Mouse (Mus musculus): ENCODE results near the gene Car2. TPM values are rescaled to one million over a fixed set of nuclear protein-coding genes. Genes with fewer than 3 reads are reported as not detected.

Gene Car2
- polyA plus RNA-seq, 1 experiment from 2014 or later: 57.9 TPM

- no peaks in the 10 kb centered on the region for H3K36me3 ChIP-seq
- no peak overlapping the region for H3K4me3 ChIP-seq
- H3K4me2 ChIP-seq (replicated peaks): no peak overlapping the region
Observed at GRCm38 (mm10) chr3:14882005-14882404, 4.1 kb upstream of the Car2 start.

DNA sequence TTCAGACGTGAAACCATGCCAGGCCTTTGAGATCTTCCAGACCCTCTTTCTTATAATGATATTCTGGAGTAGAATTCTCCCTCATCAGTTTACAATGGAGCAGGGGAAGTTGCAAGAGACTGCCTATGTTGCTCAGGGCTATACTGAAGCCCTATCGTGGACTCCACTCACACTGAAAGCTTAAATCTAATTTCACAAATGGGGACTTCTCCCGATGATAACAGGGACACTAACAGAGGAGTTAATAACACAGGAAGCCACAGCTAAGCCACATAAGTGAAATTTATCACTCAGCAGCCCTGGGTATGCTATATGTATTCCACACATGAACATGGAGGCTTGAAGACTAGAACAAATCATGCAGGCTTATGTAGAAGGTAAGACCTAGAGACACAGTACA, 3.3 kb upstream of the Car2 start:
- ATAC-seq (ENCODE audit: low FRiP score, low read depth): no peak
- Histone ChIP-seq H3K4me3 (no peak overlapping the region), H3K9ac (replicated peaks) (no peak overlapping the region), H3K27me3 (peaks cover 14% of the 10 kb centered on the region), H3K4me1 (no peaks in the 10 kb centered on the region), H3K36me3 (no peaks in the 10 kb centered on the region), H3K4me2 (replicated peaks) (no peak overlapping the region), H3K27ac (replicated peaks) (no peak overlapping the region), H3K9me3 (no peaks in the 10 kb centered on the region)
- 85% methylated on average over 3 of the region's 3 CpGs for WGBS

More at GRCm38 (mm10) chr3:14882005-14882404, 4.1 kb upstream of the Car2 start:
- ATAC-seq (ENCODE audit: low FRiP score, low read depth): no peak
- Histone ChIP-seq H3K9ac (replicated peaks) (no peak overlapping the region), H3K4me1 (no peaks in the 10 kb centered on the region), H3K27me3 (peaks cover 8% of the 10 kb centered on the region; the same call in 1 of the 2 replicates), H3K27ac (replicated peaks) (no peak overlapping the region), H3K9me3 (no peaks in the 10 kb centered on the region)

- H3K4me3 ChIP-seq: no peak overlapping the region
- no peaks in the 10 kb centered on the region for H3K4me1 ChIP-seq
Observed at GRCm38 (mm10) chr3:14884826-14885225, 1.2 kb upstream of the Car2 start.

GRCm38 (mm10) chr3:14887134-14887666, 1.1 kb downstream of the Car2 start:
- Histone ChIP-seq H3K27me3 (peaks cover 21% of the 10 kb centered on the region), H3K4me2 (replicated peaks) (peak overlapping the region; percentile 82), H3K4me1 (no peaks in the 10 kb centered on the region), H3K27ac (replicated peaks) (no peak overlapping the region), H3K9ac (replicated peaks) (peak overlapping the region; percentile 77; the same call in 1 of the 2 replicates), H3K9me3 (no peaks in the 10 kb centered on the region), H3K36me3 (no peaks in the 10 kb centered on the region), H3K4me3 (peak overlapping the region; percentile 79)
- ATAC-seq (ENCODE audit: low FRiP score, low read depth): no peak
- WGBS: 40% methylated on average over 11 of the region's 11 CpGs

More at GRCm38 (mm10) chr3:14884826-14885225, 1.2 kb upstream of the Car2 start:
- peaks cover 21% of the 10 kb centered on the region for H3K27me3 ChIP-seq
- H3K9me3 ChIP-seq: no peaks in the 10 kb centered on the region
- H3K4me2 ChIP-seq (replicated peaks): no peak overlapping the region
- no peaks in the 10 kb centered on the region for H3K36me3 ChIP-seq
- H3K9ac ChIP-seq (replicated peaks): no peak overlapping the region
- ATAC-seq (ENCODE audit: low FRiP score, low read depth): no peak
- H3K27ac ChIP-seq (replicated peaks): no peak overlapping the region

DNA sequence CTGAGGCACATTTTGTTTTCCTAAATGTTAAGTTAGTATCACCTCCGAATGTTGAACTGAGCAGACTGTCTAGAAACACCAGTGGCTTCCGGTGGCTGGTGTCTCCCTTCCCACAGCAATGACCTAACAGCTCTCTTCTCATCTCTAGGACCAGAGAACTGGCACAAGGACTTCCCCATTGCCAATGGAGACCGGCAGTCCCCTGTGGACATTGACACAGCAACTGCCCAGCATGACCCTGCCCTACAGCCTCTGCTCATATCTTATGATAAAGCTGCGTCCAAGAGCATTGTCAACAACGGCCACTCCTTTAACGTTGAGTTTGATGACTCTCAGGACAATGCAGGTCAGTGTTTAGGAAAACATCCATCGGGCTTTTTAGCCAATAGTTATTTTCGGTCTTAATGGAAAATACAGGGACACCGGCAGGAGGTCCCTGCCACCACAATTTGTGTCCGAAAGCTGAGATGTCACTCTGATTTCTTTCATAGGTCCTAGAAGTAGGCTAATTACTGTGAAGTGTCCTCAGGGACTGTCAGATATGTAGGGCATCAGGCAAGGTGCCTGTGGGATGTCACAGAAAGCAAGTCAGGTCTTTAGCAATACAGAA, 1.7 kb downstream of the Car2 start:
- Histone ChIP-seq H3K27me3 (peaks cover 21% of the 10 kb centered on the region), H3K27ac (replicated peaks) (no peak overlapping the region), H3K4me3 (no peak overlapping the region; the same call in 1 of the 2 replicates), H3K4me2 (replicated peaks) (no peak overlapping the region), H3K36me3 (no peaks in the 10 kb centered on the region), H3K9ac (replicated peaks) (no peak overlapping the region), H3K9me3 (no peaks in the 10 kb centered on the region), H3K4me1 (no peaks in the 10 kb centered on the region)
- 72% methylated on average over 10 of the region's 10 CpGs for WGBS
- ATAC-seq (ENCODE audit: low FRiP score, low read depth): no peak

- Histone ChIP-seq H3K4me1 (no peaks in the 10 kb centered on the region), H3K4me3 (no peak overlapping the region), H3K27me3 (peaks cover 21% of the 10 kb centered on the region), H3K27ac (replicated peaks) (no peak overlapping the region), H3K36me3 (no peaks in the 10 kb centered on the region), H3K9me3 (no peaks in the 10 kb centered on the region), H3K9ac (replicated peaks) (no peak overlapping the region), H3K4me2 (replicated peaks) (no peak overlapping the region)
- ATAC-seq (ENCODE audit: low FRiP score, low read depth): no peak
- 49% methylated on average over 2 of the region's 2 CpGs for WGBS
Observed at GRCm38 (mm10) chr3:14888549-14888948, 2.5 kb downstream of the Car2 start.

- Histone ChIP-seq H3K27ac (replicated peaks) (no peak overlapping the region), H3K27me3 (peaks cover 21% of the 10 kb centered on the region), H3K4me3 (no peak overlapping the region), H3K4me1 (no peaks in the 10 kb centered on the region), H3K4me2 (replicated peaks) (no peak overlapping the region), H3K9ac (replicated peaks) (no peak overlapping the region), H3K9me3 (no peaks in the 10 kb centered on the region), H3K36me3 (no peaks in the 10 kb centered on the region)
- ATAC-seq (ENCODE audit: low FRiP score, low read depth): no peak
- WGBS: 82% methylated on average over 2 of the region's 2 CpGs
Observed at GRCm38 (mm10) chr3:14889085-14889484, 3.0 kb downstream of the Car2 start.

DNA sequence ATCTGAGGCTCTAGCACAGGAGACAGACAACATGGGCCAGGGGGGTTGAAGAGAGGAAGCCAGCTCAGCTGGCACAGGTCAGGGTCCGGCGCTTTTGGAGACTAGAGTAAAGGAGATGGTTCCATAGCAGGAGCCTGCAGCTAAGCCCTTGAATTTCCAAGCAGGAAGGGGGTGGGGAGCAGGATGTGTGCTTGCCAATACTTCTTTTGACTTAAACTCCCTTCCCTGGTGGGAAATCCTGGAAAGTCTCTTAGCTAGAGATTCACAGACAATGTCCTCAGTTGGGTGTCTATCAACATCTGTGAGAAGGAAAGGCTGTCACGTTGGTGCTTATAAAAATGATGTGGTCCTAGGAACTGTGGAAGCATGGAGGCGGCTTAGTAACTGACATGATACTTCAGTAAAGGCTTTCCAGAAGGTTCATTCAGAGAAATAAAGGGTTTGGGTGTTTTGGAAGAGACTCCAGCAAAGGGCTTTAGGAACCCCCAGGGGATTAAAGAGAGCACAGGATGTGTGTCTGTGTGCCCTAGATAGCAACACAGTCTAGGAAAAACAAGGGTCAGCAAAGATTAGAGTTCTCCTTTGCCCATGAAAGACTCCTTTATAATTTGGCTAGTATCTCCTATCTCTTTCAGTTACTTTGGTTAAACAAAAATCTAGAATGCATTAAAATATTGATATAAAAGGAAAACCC, 3.8 kb downstream of the Car2 start:
- no peaks in the 10 kb centered on the region for H3K4me1 ChIP-seq
- H3K9ac ChIP-seq (replicated peaks): no peak overlapping the region
- no peak for ATAC-seq (ENCODE audit: low FRiP score, low read depth)
- no peak overlapping the region for H3K4me2 ChIP-seq (replicated peaks)
- no peak overlapping the region for H3K4me3 ChIP-seq
- H3K27me3 ChIP-seq: peaks cover 21% of the 10 kb centered on the region
- H3K36me3 ChIP-seq: no peaks in the 10 kb centered on the region
- no peak overlapping the region for H3K27ac ChIP-seq (replicated peaks)
- 23% methylated on average over 4 of the region's 4 CpGs for WGBS
- H3K9me3 ChIP-seq: no peaks in the 10 kb centered on the region

- H3K4me2 ChIP-seq (replicated peaks): no peak overlapping the region
- H3K36me3 ChIP-seq: no peaks in the 10 kb centered on the region
- H3K9ac ChIP-seq (replicated peaks): no peak overlapping the region
- H3K9me3 ChIP-seq: no peaks in the 10 kb centered on the region
- no peak for ATAC-seq (ENCODE audit: low FRiP score, low read depth)
- no peak overlapping the region for H3K27ac ChIP-seq (replicated peaks)
- no peaks in the 10 kb centered on the region for H3K4me1 ChIP-seq
- peaks cover 4% of the 10 kb centered on the region for H3K27me3 ChIP-seq
- 85% methylated on average over 3 of the region's 3 CpGs for WGBS
- H3K4me3 ChIP-seq: no peak overlapping the region
Observed at GRCm38 (mm10) chr3:14892991-14893390, 6.9 kb downstream of the Car2 start.

- no peak for ATAC-seq (ENCODE audit: low FRiP score, low read depth)
- no peak overlapping the region for H3K27ac ChIP-seq (replicated peaks)
Observed at GRCm38 (mm10) chr3:14893700-14894099, 7.6 kb downstream of the Car2 start.

DNA sequence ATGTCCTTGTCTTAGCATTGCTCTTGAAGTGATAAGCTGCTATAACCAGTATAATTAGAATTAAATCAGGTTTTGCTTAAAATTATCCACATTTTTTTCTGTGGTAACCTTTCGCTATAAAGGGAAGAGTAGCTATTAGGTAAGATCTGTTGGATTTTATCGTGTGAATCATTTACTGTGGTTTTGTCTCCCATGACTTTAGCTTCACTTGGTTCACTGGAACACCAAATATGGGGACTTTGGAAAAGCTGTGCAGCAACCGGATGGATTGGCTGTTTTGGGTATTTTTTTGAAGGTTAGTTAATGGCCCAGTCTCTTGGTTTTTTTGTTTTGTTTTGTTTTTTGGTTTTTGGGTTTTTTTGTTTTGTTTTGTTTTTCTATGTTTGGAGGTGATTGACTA, 9.3 kb downstream of the Car2 start:
- Histone ChIP-seq H3K9ac (replicated peaks) (no peak overlapping the region), H3K4me3 (no peak overlapping the region), H3K27me3 (no peaks in the 10 kb centered on the region), H3K36me3 (no peaks in the 10 kb centered on the region), H3K4me1 (peaks cover 5% of the 10 kb centered on the region; the same call in 1 of the 2 replicates), H3K9me3 (no peaks in the 10 kb centered on the region), H3K27ac (replicated peaks) (no peak overlapping the region), H3K4me2 (replicated peaks) (no peak overlapping the region)
- ATAC-seq (ENCODE audit: low FRiP score, low read depth): no peak
- 97% methylated on average over 3 of the region's 3 CpGs for WGBS

More at GRCm38 (mm10) chr3:14893700-14894099, 7.6 kb downstream of the Car2 start:
- H3K4me2 ChIP-seq (replicated peaks): no peak overlapping the region
- no peak overlapping the region for H3K4me3 ChIP-seq
- 77% methylated on average over 5 of the region's 5 CpGs for WGBS
- H3K9ac ChIP-seq (replicated peaks): no peak overlapping the region
- no peaks in the 10 kb centered on the region for H3K9me3 ChIP-seq
- H3K27me3 ChIP-seq: peaks cover 3% of the 10 kb centered on the region; the same call in 1 of the 2 replicates
- H3K36me3 ChIP-seq: no peaks in the 10 kb centered on the region
- no peaks in the 10 kb centered on the region for H3K4me1 ChIP-seq

- Histone ChIP-seq H3K4me1 (peaks cover 5% of the 10 kb centered on the region; the same call in 1 of the 2 replicates), H3K4me2 (replicated peaks) (no peak overlapping the region), H3K9me3 (no peaks in the 10 kb centered on the region), H3K4me3 (no peak overlapping the region), H3K27me3 (no peaks in the 10 kb centered on the region), H3K9ac (replicated peaks) (no peak overlapping the region), H3K27ac (replicated peaks) (no peak overlapping the region), H3K36me3 (no peaks in the 10 kb centered on the region)
- no peak for ATAC-seq (ENCODE audit: low FRiP score, low read depth)
- WGBS: 55% methylated on average over 6 of the region's 6 CpGs
Observed at GRCm38 (mm10) chr3:14897770-14898169, 11.7 kb downstream of the Car2 start.
